Mouse (Mus musculus): ENCODE measurements at regions not wholly inside any gene's neighbourhood (a gene's known extent, or its start where the extent isn't known, plus 50 kb on each side); places are given as distances from the start of the nearest gene placed in this dataset.

GRCm38 (mm10) chr15:67460384-67460783 lies 959.7 kb upstream of the Lrrc6 start:
- no peak for DNase-seq

GRCm38 (mm10) chr15:67434284-67434683 lies 933.6 kb upstream of the Lrrc6 start:
- peak; percentile 37 to 53 for DNase-seq

GRCm38 (mm10) chr15:67423922-67424321 lies 923.2 kb upstream of the Lrrc6 start:
- no peak for DNase-seq

- no peak for DNase-seq
These were observed 921.7 kb upstream of the Lrrc6 start for GRCm38 (mm10) chr15:67422277-67422953.

- no peak for DNase-seq
These were observed 920.1 kb upstream of the Lrrc6 start for GRCm38 (mm10) chr15:67420776-67421175.

GRCm38 (mm10) chr15:67419733-67420132 lies 919.0 kb upstream of the Lrrc6 start:
- no peak for DNase-seq

GRCm38 (mm10) chr15:67417742-67418163 lies 917.0 kb upstream of the Lrrc6 start:
- no peak for DNase-seq

GRCm38 (mm10) chr15:67415840-67416239 lies 915.1 kb upstream of the Lrrc6 start:
- no peak for DNase-seq

- DNase-seq = no peak
These were observed 913.7 kb upstream of the Lrrc6 start for GRCm38 (mm10) chr15:67414371-67414930.

- no peak for DNase-seq
These were observed 912.9 kb upstream of the Lrrc6 start for GRCm38 (mm10) chr15:67413581-67413980.

- no peak for DNase-seq
These were observed 911.7 kb upstream of the Lrrc6 start for GRCm38 (mm10) chr15:67412394-67412793.

- no peak for DNase-seq
These were observed 910.9 kb upstream of the Lrrc6 start for GRCm38 (mm10) chr15:67411657-67412056.

- no peak for DNase-seq
These were observed 909.3 kb upstream of the Lrrc6 start for GRCm38 (mm10) chr15:67410012-67410411.

GRCm38 (mm10) chr15:67408871-67409559 lies 908.3 kb upstream of the Lrrc6 start:
- DNase-seq = no peak

GRCm38 (mm10) chr15:67407244-67407643 lies 906.5 kb upstream of the Lrrc6 start:
- DNase-seq = no peak

GRCm38 (mm10) chr15:67405523-67405922 lies 904.8 kb upstream of the Lrrc6 start:
- no peak for DNase-seq

- no peak for DNase-seq
These were observed 904.3 kb upstream of the Lrrc6 start for GRCm38 (mm10) chr15:67405011-67405410.

GRCm38 (mm10) chr15:67402310-67402709 lies 901.6 kb upstream of the Lrrc6 start:
- no peak for DNase-seq

- no peak for DNase-seq
These were observed 896.6 kb upstream of the Lrrc6 start for GRCm38 (mm10) chr15:67397269-67397668.

- DNase-seq = no peak
These were observed 894.4 kb upstream of the Lrrc6 start for GRCm38 (mm10) chr15:67395114-67395513.

- DNase-seq = no peak
These were observed 891.2 kb upstream of the Lrrc6 start for GRCm38 (mm10) chr15:67391918-67392317.

GRCm38 (mm10) chr15:67388514-67388913 lies 887.8 kb upstream of the Lrrc6 start:
- DNase-seq = no peak

- DNase-seq = no peak
These were observed 886.2 kb upstream of the Lrrc6 start for GRCm38 (mm10) chr15:67386896-67387295.

GRCm38 (mm10) chr15:67373599-67373998 lies 872.9 kb upstream of the Lrrc6 start:
- no peak for DNase-seq

Data from lung, adult 18-20 months (tissue).